Mouse (Mus musculus): ENCODE measurements around the gene Fabp2. TPM values are rescaled to one million over a fixed set of nuclear protein-coding genes. Genes with fewer than 3 reads are reported as not detected.

The Fabp2 gene
- polyA plus RNA-seq, 1 experiment from 2014 or later, result not detected

- H3K4me3 ChIP-seq (replicated peaks; ENCODE audit: low read depth, low read length), result no peak overlapping the region
- DNase-seq (no peak), ATAC-seq (ENCODE audit: low FRiP score, low TSS enrichment) (no peak)
- no peaks in the 10 kb centered on the region for H3K36me3 ChIP-seq (ENCODE audit: control insufficient read depth, insufficient read depth, low read length)
- H3K9me3 ChIP-seq (ENCODE audit: control insufficient read depth, low read length), result no peaks in the 10 kb centered on the region
- H3K27me3 ChIP-seq (ENCODE audit: control insufficient read depth, insufficient read depth, low read length), result no peaks in the 10 kb centered on the region
- no peaks in the 10 kb centered on the region for H3K4me1 ChIP-seq (ENCODE audit: control insufficient read depth, insufficient read depth, low read length)
- no peak overlapping the region for H3K4me2 ChIP-seq (ENCODE audit: low read length)
- no peak overlapping the region for H3K27ac ChIP-seq (replicated peaks; ENCODE audit: low read depth, low read length)
- WGBS, result 91% methylated on average over 2 of the region's 2 CpGs
- H3K9ac ChIP-seq (replicated peaks; ENCODE audit: low read length), result no peak overlapping the region
These were observed 13.0 kb downstream of the Fabp2 start for GRCm38 (mm10) chr3:122907841-122908240.

GRCm38 (mm10) chr3:122915493-122915892 is 20.6 kb downstream of the Fabp2 start:
- H3K4me2 ChIP-seq (ENCODE audit: low read length), result no peak overlapping the region

GRCm38 (mm10) chr3:122916191-122916680 is 21.4 kb downstream of the Fabp2 start:
- no peaks in the 10 kb centered on the region for H3K4me1 ChIP-seq (ENCODE audit: control insufficient read depth, insufficient read depth, low read length)
- H3K27me3 ChIP-seq (ENCODE audit: control insufficient read depth, insufficient read depth, low read length), result no peaks in the 10 kb centered on the region
- no peak overlapping the region for H3K9ac ChIP-seq (replicated peaks; ENCODE audit: low read length)
- no peak for ATAC-seq (ENCODE audit: low FRiP score, low TSS enrichment)
- DNase-seq, result no peak
- H3K4me3 ChIP-seq (replicated peaks; ENCODE audit: low read depth, low read length), result no peak overlapping the region
- 93% methylated on average over 6 of the region's 6 CpGs for WGBS
- no peaks in the 10 kb centered on the region for H3K36me3 ChIP-seq (ENCODE audit: control insufficient read depth, insufficient read depth, low read length)
- no peak overlapping the region for H3K4me2 ChIP-seq (ENCODE audit: low read length)
- H3K27ac ChIP-seq (replicated peaks; ENCODE audit: low read depth, low read length), result no peak overlapping the region
- no peaks in the 10 kb centered on the region for H3K9me3 ChIP-seq (ENCODE audit: control insufficient read depth, low read length)

More at GRCm38 (mm10) chr3:122915493-122915892, 20.6 kb downstream of the Fabp2 start:
- ATAC-seq (ENCODE audit: low FRiP score, low TSS enrichment), result no peak
- H3K27me3 ChIP-seq (ENCODE audit: control insufficient read depth, insufficient read depth, low read length), result no peaks in the 10 kb centered on the region
- DNase-seq, result no peak
- H3K4me3 ChIP-seq (replicated peaks; ENCODE audit: low read depth, low read length), result no peak overlapping the region
- no peaks in the 10 kb centered on the region for H3K36me3 ChIP-seq (ENCODE audit: control insufficient read depth, insufficient read depth, low read length)
- no peak overlapping the region for H3K27ac ChIP-seq (replicated peaks; ENCODE audit: low read depth, low read length)
- H3K9me3 ChIP-seq (ENCODE audit: control insufficient read depth, low read length), result no peaks in the 10 kb centered on the region
- no peak overlapping the region for H3K9ac ChIP-seq (replicated peaks; ENCODE audit: low read length)
- no peaks in the 10 kb centered on the region for H3K4me1 ChIP-seq (ENCODE audit: control insufficient read depth, insufficient read depth, low read length)
- WGBS, result 80% methylated on average over 5 of the region's 5 CpGs

- no peak overlapping the region for H3K4me3 ChIP-seq (replicated peaks; ENCODE audit: low read depth, low read length)
- no peak for DNase-seq
- H3K27me3 ChIP-seq (ENCODE audit: control insufficient read depth, insufficient read depth, low read length), result no peaks in the 10 kb centered on the region
- WGBS, result 86% methylated on average over 2 of the region's 2 CpGs
- no peak overlapping the region for H3K27ac ChIP-seq (replicated peaks; ENCODE audit: low read depth, low read length)
- H3K9me3 ChIP-seq (ENCODE audit: control insufficient read depth, low read length), result no peaks in the 10 kb centered on the region
- H3K9ac ChIP-seq (replicated peaks; ENCODE audit: low read length), result no peak overlapping the region
- no peak for ATAC-seq (ENCODE audit: low FRiP score, low TSS enrichment)
- H3K4me1 ChIP-seq (ENCODE audit: control insufficient read depth, insufficient read depth, low read length), result no peaks in the 10 kb centered on the region
- H3K4me2 ChIP-seq (ENCODE audit: low read length), result no peak overlapping the region
- no peaks in the 10 kb centered on the region for H3K36me3 ChIP-seq (ENCODE audit: control insufficient read depth, insufficient read depth, low read length)
These were observed 23.8 kb downstream of the Fabp2 start for GRCm38 (mm10) chr3:122918672-122919071.

GRCm38 (mm10) chr3:122919260-122919659 is 24.4 kb downstream of the Fabp2 start, which contains the start of gene Gm10959:
Gene Gm10959, minus strand, starts transcription at chr3:122919360.
- no peak within 1 kb of the TSS for H3K4me3 ChIP-seq (replicated peaks; ENCODE audit: low read depth, low read length)
- DNase-seq (no peak), ATAC-seq (ENCODE audit: low FRiP score, low TSS enrichment) (no peak)

GRCm38 (mm10) chr3:122920572-122921435 is 25.9 kb downstream of the Fabp2 start:
- Histone ChIP-seq H3K4me2 (ENCODE audit: low read length) (no peak overlapping the region), H3K27ac (replicated peaks; ENCODE audit: low read depth, low read length) (no peak overlapping the region), H3K4me1 (ENCODE audit: control insufficient read depth, insufficient read depth, low read length) (peaks cover 6% of the 10 kb centered on the region), H3K27me3 (ENCODE audit: control insufficient read depth, insufficient read depth, low read length) (no peaks in the 10 kb centered on the region), H3K4me3 (replicated peaks; ENCODE audit: low read depth, low read length) (no peak overlapping the region), H3K9ac (replicated peaks; ENCODE audit: low read length) (no peak overlapping the region), H3K9me3 (ENCODE audit: control insufficient read depth, low read length) (no peaks in the 10 kb centered on the region), H3K36me3 (ENCODE audit: control insufficient read depth, insufficient read depth, low read length) (no peaks in the 10 kb centered on the region)
- 67% methylated on average over 8 of the region's 8 CpGs for WGBS
- DNase-seq (no peak), ATAC-seq (ENCODE audit: low FRiP score, low TSS enrichment) (no peak)

More at GRCm38 (mm10) chr3:122919260-122919659, 24.4 kb downstream of the Fabp2 start, which contains the start of gene Gm10959:
- no peaks in the 10 kb centered on the region for H3K4me1 ChIP-seq (ENCODE audit: control insufficient read depth, insufficient read depth, low read length)
- H3K27ac ChIP-seq (replicated peaks; ENCODE audit: low read depth, low read length), result no peak within 1 kb of the TSS
- 75% methylated on average over 8 of the region's 8 CpGs for WGBS
- no peaks in the 10 kb centered on the region for H3K36me3 ChIP-seq (ENCODE audit: control insufficient read depth, insufficient read depth, low read length)
- no peaks in the 10 kb centered on the region for H3K9me3 ChIP-seq (ENCODE audit: control insufficient read depth, low read length)
- no peak within 1 kb of the TSS for H3K9ac ChIP-seq (replicated peaks; ENCODE audit: low read length)
- H3K27me3 ChIP-seq (ENCODE audit: control insufficient read depth, insufficient read depth, low read length), result no peaks in the 10 kb centered on the region
- no peak within 1 kb of the TSS for H3K4me2 ChIP-seq (ENCODE audit: low read length)

GRCm38 (mm10) chr3:122921676-122922527 is 27.0 kb downstream of the Fabp2 start:
- DNase-seq (no peak), ATAC-seq (ENCODE audit: low FRiP score, low TSS enrichment) (no peak)
- Histone ChIP-seq H3K27me3 (ENCODE audit: control insufficient read depth, insufficient read depth, low read length) (no peaks in the 10 kb centered on the region), H3K27ac (replicated peaks; ENCODE audit: low read depth, low read length) (no peak overlapping the region), H3K9ac (replicated peaks; ENCODE audit: low read length) (no peak overlapping the region), H3K4me3 (replicated peaks; ENCODE audit: low read depth, low read length) (no peak overlapping the region), H3K4me1 (ENCODE audit: control insufficient read depth, insufficient read depth, low read length) (peaks cover 6% of the 10 kb centered on the region), H3K36me3 (ENCODE audit: control insufficient read depth, insufficient read depth, low read length) (no peaks in the 10 kb centered on the region), H3K9me3 (ENCODE audit: control insufficient read depth, low read length) (no peaks in the 10 kb centered on the region), H3K4me2 (ENCODE audit: low read length) (no peak overlapping the region)
- 84% methylated on average over 8 of the region's 8 CpGs for WGBS

- peaks cover 6% of the 10 kb centered on the region for H3K4me1 ChIP-seq (ENCODE audit: control insufficient read depth, insufficient read depth, low read length)
- WGBS, result 74% methylated on average over 7 of the region's 7 CpGs
- H3K4me2 ChIP-seq (ENCODE audit: low read length), result peak overlapping the region; percentile 68
- no peak for DNase-seq
- no peaks in the 10 kb centered on the region for H3K36me3 ChIP-seq (ENCODE audit: control insufficient read depth, insufficient read depth, low read length)
- H3K9ac ChIP-seq (replicated peaks; ENCODE audit: low read length), result no peak overlapping the region
- H3K27ac ChIP-seq (replicated peaks; ENCODE audit: low read depth, low read length), result no peak overlapping the region
- H3K9me3 ChIP-seq (ENCODE audit: control insufficient read depth, low read length), result no peaks in the 10 kb centered on the region
- ATAC-seq (ENCODE audit: low FRiP score, low TSS enrichment), result no peak
- no peak overlapping the region for H3K4me3 ChIP-seq (replicated peaks; ENCODE audit: low read depth, low read length)
- H3K27me3 ChIP-seq (ENCODE audit: control insufficient read depth, insufficient read depth, low read length), result no peaks in the 10 kb centered on the region
These were observed 28.3 kb downstream of the Fabp2 start for GRCm38 (mm10) chr3:122923147-122923546.

Data from midbrain, embryonic 14.5 days (tissue).